Mouse (Mus musculus) layer of hippocampus, adult 9-11 months (tissue): ENCODE measurements around the gene Sirpa.

Experiments used
- DNase-seq: peaks from one replicate; pipeline ENCODE4 v3.0.0; 2022

Sirpa gene

GRCm38 (mm10) chr2:129653632-129654031 is 61.0 kb downstream of the Sirpa start:
- DNase-seq: no peak

- no peak for DNase-seq
Observed at GRCm38 (mm10) chr2:129654233-129654950, 61.8 kb downstream of the Sirpa start.

- no peak for DNase-seq
Observed at GRCm38 (mm10) chr2:129655033-129655432, 62.4 kb downstream of the Sirpa start.

- no peak for DNase-seq
Observed at GRCm38 (mm10) chr2:129658796-129659195, 66.2 kb downstream of the Sirpa start.

- no peak for DNase-seq
Observed at GRCm38 (mm10) chr2:129660020-129660419, 67.4 kb downstream of the Sirpa start.

GRCm38 (mm10) chr2:129662484-129662883 is 69.8 kb downstream of the Sirpa start:
- DNase-seq: no peak

GRCm38 (mm10) chr2:129671911-129672310 is 79.3 kb downstream of the Sirpa start:
- DNase-seq: no peak

- peak; percentile 61 for DNase-seq
Observed at GRCm38 (mm10) chr2:129674935-129675634, 82.5 kb downstream of the Sirpa start.

- no peak for DNase-seq
Observed at GRCm38 (mm10) chr2:129677664-129678063, 85.0 kb downstream of the Sirpa start.

- no peak for DNase-seq
Observed at GRCm38 (mm10) chr2:129679066-129679465, 86.4 kb downstream of the Sirpa start.

GRCm38 (mm10) chr2:129680236-129680635 is 87.6 kb downstream of the Sirpa start:
- DNase-seq: no peak
